Comparison of ENCODE assay signal across 10 mouse cellular contexts in genomic region chr10:59593826-59594570, GRCm38 (mm10). TPM values are rescaled to one million over a fixed set of nuclear protein-coding genes. Genes with fewer than 3 reads are reported as not detected.
DNase-seq lines count a peak whose midpoint lies in the region; ATAC-seq and TF ChIP-seq lines count a peak whose summit lies in the region.
"Had no signal": no experiment of that assay in that cellular context is flagged by ENCODE, and none has a peak within 500 bp of the region (broad histone marks: within the 10 kb centered on the region; RNA-seq: fewer than 3 reads in every experiment).

No protein-coding gene starts in this region.

- H3K9ac ChIP-seq in ES-Bruce4 (ENCODE audit: low read depth, poor library complexity, severe bottlenecking) = 0 out of 2 replicates have a peak overlapping the region, but pooled peaks have one; percentile 7
- no peak overlapping the region for H3K9ac ChIP-seq in hindbrain, embryonic 14.5 days
- H3K9ac ChIP-seq: embryonic facial prominence, embryonic 15.5 days had no signal

- H3K27me3 ChIP-seq in ES-Bruce4 (ENCODE audit: control insufficient read depth, insufficient read depth, low read length, poor library complexity, severe bottlenecking) = no peaks in the 10 kb centered on the region
- no peaks in the 10 kb centered on the region for H3K27me3 ChIP-seq in small intestine, adult 2 months (ENCODE audit: control insufficient read depth, insufficient read depth, low read length)
- no peaks in the 10 kb centered on the region for H3K27me3 ChIP-seq in hindbrain, embryonic 14.5 days (ENCODE audit: control insufficient read depth, insufficient read depth, low read length)
- H3K27me3 ChIP-seq: embryonic facial prominence, embryonic 15.5 days had no signal

- TF ChIP-seq EP300 in ES-Bruce4 (IDR thresholded peaks at IDR 0.05; ENCODE audit: insufficient read depth, low read depth, low read length) = no peak

- H3K9me3 ChIP-seq in ES-Bruce4 (replicated peaks; ENCODE audit: control insufficient read depth, insufficient read depth, low read length, poor library complexity, severe bottlenecking) = no peaks in the 10 kb centered on the region
- H3K9me3 ChIP-seq in hindbrain, embryonic 14.5 days (ENCODE audit: control insufficient read depth, low read length) = no peaks in the 10 kb centered on the region
- H3K9me3 ChIP-seq: embryonic facial prominence, embryonic 15.5 days had no signal

- peak; percentile 66 for ATAC-seq in frontal cortex, adult (ENCODE audit: low TSS enrichment)
- no peak for ATAC-seq in hindbrain, embryonic 14.5 days (ENCODE audit: low FRiP score)

- H3K4me2 ChIP-seq in hindbrain, embryonic 14.5 days (replicated peaks) = no peak overlapping the region
- H3K4me2 ChIP-seq: embryonic facial prominence, embryonic 15.5 days had no signal

- 0 out of 2 replicates have a peak, but pooled peaks have one; percentile 3 for TF ChIP-seq CTCF in gastrocnemius, adult 2 months (IDR thresholded peaks at IDR 0.05)
- TF ChIP-seq CTCF in ES-Bruce4 (IDR thresholded peaks at IDR 0.05; ENCODE audit: low read depth, low read length) = peak; percentile 16
- TF ChIP-seq CTCF in layer of hippocampus, adult 2 months (conservative IDR thresholded peaks at IDR 0.05) = no peak
- no peak for TF ChIP-seq CTCF in small intestine, adult 2 months (IDR thresholded peaks at IDR 0.05; ENCODE audit: extremely low read depth, insufficient read length, insufficient replicate concordance, low read depth, low read length)

- no peaks in the 10 kb centered on the region for H3K36me3 ChIP-seq in ES-Bruce4 (ENCODE audit: control insufficient read depth, insufficient read depth, low read length, poor library complexity, severe bottlenecking)
- H3K36me3 ChIP-seq in small intestine, adult 2 months (ENCODE audit: control insufficient read depth, insufficient read depth, low read length) = peaks cover 20% of the 10 kb centered on the region
- H3K36me3 ChIP-seq in hindbrain, embryonic 14.5 days (replicated peaks; ENCODE audit: control insufficient read depth, insufficient read depth) = no peaks in the 10 kb centered on the region

- DNase-seq in gastrocnemius, adult 2 months = peak; percentile 66
- no peak for DNase-seq in gastrocnemius, adult 18-20 months (ENCODE audit: low spot score)
- peak; percentile 55 to 59 for DNase-seq in layer of hippocampus, adult 2 months (ENCODE audit: low spot score in 2 of 2)
- DNase-seq in adrenal gland, adult 18-20 months (ENCODE audit: low spot score in 2 of 2) = no peak
- no peak for DNase-seq in hindbrain, embryonic 14.5 days (ENCODE audit: low spot score)

- TF ChIP-seq POLR2A in ES-Bruce4 (IDR thresholded peaks at IDR 0.05; ENCODE audit: insufficient read depth, low read length) = no peak
- TF ChIP-seq POLR2A in small intestine, adult 2 months (IDR thresholded peaks at IDR 0.05; ENCODE audit: low read depth, low read length) = no peak

- WGBS in small intestine, adult 2 months = 35% methylated on average over 13 of the region's 13 CpGs
- WGBS in hindbrain, embryonic 14.5 days = 76% methylated on average over 13 of the region's 13 CpGs

- peak overlapping the region; percentile 56; the same call in 1 of the 2 replicates for H3K27ac ChIP-seq in gastrocnemius, adult 2 months
- no peak overlapping the region for H3K27ac ChIP-seq in ES-Bruce4 (ENCODE audit: insufficient read depth, low read length)
- peak overlapping the region; percentile 60 for H3K27ac ChIP-seq in layer of hippocampus, adult 2 months
- H3K27ac ChIP-seq in small intestine, adult 2 months (ENCODE audit: insufficient read depth, low read depth, low read length) = peak overlapping the region; percentile 22; the same call in 1 of the 2 replicates
- H3K27ac ChIP-seq in hindbrain, embryonic 14.5 days = no peak overlapping the region
- H3K27ac ChIP-seq: embryonic facial prominence, embryonic 15.5 days had no signal

- H3K4me1 ChIP-seq in ES-Bruce4 (ENCODE audit: control insufficient read depth, insufficient read depth, low read length) = no peaks in the 10 kb centered on the region
- peaks cover 10% of the 10 kb centered on the region for H3K4me1 ChIP-seq in small intestine, adult 2 months (ENCODE audit: control insufficient read depth, insufficient read depth, insufficient read length, low read length)
- H3K4me1 ChIP-seq in hindbrain, embryonic 14.5 days (replicated peaks; ENCODE audit: control insufficient read depth, insufficient read depth, low read length) = no peaks in the 10 kb centered on the region
- H3K4me1 ChIP-seq: embryonic facial prominence, embryonic 15.5 days had no signal

- intact Hi-C loops in gastrocnemius, adult 2 months (cut with DNase I) = no loop called here

- no peak overlapping the region for H3K4me3 ChIP-seq in gastrocnemius, adult 2 months
- H3K4me3 ChIP-seq in ES-Bruce4 (ENCODE audit: low read depth, low read length) = no peak overlapping the region
- H3K4me3 ChIP-seq in layer of hippocampus, adult 2 months = no peak overlapping the region
- H3K4me3 ChIP-seq in small intestine, adult 2 months (ENCODE audit: low read depth, low read length) = no peak overlapping the region
- H3K4me3 ChIP-seq in hindbrain, embryonic 14.5 days (replicated peaks; ENCODE audit: low read length) = no peak overlapping the region
- H3K4me3 ChIP-seq: embryonic facial prominence, embryonic 15.5 days had no signal

RNA-seq across cellular contexts. Expression of gene Gm10322, which starts 21.9 kb away (rescaled TPM):
- not detected for total RNA-seq in gastrocnemius, adult 2 months (2021)
- not detected for total RNA-seq in gastrocnemius, adult 18-20 months (2021)
- not detected in 2 replicates for polyA plus RNA-seq in ES-Bruce4 (2011; ENCODE audit: insufficient read depth, insufficient read length, low read depth, missing spikeins)
- not detected for total RNA-seq in layer of hippocampus, adult 2 months (2021)
- not detected in 2 replicates for polyA plus RNA-seq in small intestine, adult 2 months (2012; rRNA removed)
- total RNA-seq in adrenal gland, adult 18-20 months (2021) = not detected
- not detected in 2 replicates for polyA plus RNA-seq in hindbrain, embryonic 14.5 days (2014; fragmentation: Nextera tagmentation; extraction: Ambion mirVana)
- polyA plus RNA-seq: embryonic facial prominence, embryonic 15.5 days; limb, embryonic 11.5 days had no signal

RNA-seq across cellular contexts. Expression of gene Mcu, which starts 22.5 kb away (rescaled TPM):
- 10 to 100 TPM; 36.0 to 42.0 TPM for total RNA-seq in gastrocnemius, adult 2 months (2021)
- 10 to 100 TPM; 39.8 to 44.3 TPM for total RNA-seq in gastrocnemius, adult 18-20 months (2021)
- 19.7 and 26.0 TPM in 2 replicates for polyA plus RNA-seq in ES-Bruce4 (2011; ENCODE audit: insufficient read depth, insufficient read length, low read depth, missing spikeins)
- total RNA-seq in layer of hippocampus, adult 2 months (2021) = 10 to 100 TPM; 53.8 to 54.8 TPM
- 38.0 and 87.5 TPM in 2 replicates for polyA plus RNA-seq in small intestine, adult 2 months (2012; rRNA removed)
- total RNA-seq in adrenal gland, adult 18-20 months (2021) = 10 to 100 TPM; 26.2 to 36.8 TPM
- 33.0 and 37.3 TPM in 2 replicates for polyA plus RNA-seq in hindbrain, embryonic 14.5 days (2014; fragmentation: Nextera tagmentation; extraction: Ambion mirVana)

Comparison
In these comparisons a context has a peak if more than half of its experiments do, and no peak if none do; other contexts are left out.
1. DNase-seq: peak in gastrocnemius, adult 2 months (single experiment) and layer of hippocampus, adult 2 months (2 of 2); none in gastrocnemius, adult 18-20 months (single experiment), adrenal gland, adult 18-20 months (0 of 2) and hindbrain, embryonic 14.5 days (single experiment).
2. H3K27ac ChIP-seq: peak in gastrocnemius, adult 2 months (single experiment), layer of hippocampus, adult 2 months (single experiment) and small intestine, adult 2 months (single experiment); none in ES-Bruce4 (single experiment) and hindbrain, embryonic 14.5 days (single experiment).
3. CTCF ChIP-seq: peak in gastrocnemius, adult 2 months (single experiment) and ES-Bruce4 (single experiment); none in layer of hippocampus, adult 2 months (single experiment) and small intestine, adult 2 months (single experiment).